Mouse (Mus musculus) liver, adult 2 months (tissue): ENCODE data around the gene Nid2.

Experiments
- CTCF ChIP-seq: fragments of 200-500 bp; IDR thresholded peaks from 2 replicates; pipeline ENCODE4 v1.5.1; 2011; ENCODE audit warnings: low read depth, low read length, control low read depth
- POLR2A ChIP-seq: fragments of 200-500 bp; IDR thresholded peaks from 2 replicates; pipeline ENCODE4 v1.6.1; 2011; ENCODE audit warnings: low read length, control low read depth; ENCODE audit not compliant: insufficient read depth; ENCODE audit errors: extremely low read depth

DNA sequence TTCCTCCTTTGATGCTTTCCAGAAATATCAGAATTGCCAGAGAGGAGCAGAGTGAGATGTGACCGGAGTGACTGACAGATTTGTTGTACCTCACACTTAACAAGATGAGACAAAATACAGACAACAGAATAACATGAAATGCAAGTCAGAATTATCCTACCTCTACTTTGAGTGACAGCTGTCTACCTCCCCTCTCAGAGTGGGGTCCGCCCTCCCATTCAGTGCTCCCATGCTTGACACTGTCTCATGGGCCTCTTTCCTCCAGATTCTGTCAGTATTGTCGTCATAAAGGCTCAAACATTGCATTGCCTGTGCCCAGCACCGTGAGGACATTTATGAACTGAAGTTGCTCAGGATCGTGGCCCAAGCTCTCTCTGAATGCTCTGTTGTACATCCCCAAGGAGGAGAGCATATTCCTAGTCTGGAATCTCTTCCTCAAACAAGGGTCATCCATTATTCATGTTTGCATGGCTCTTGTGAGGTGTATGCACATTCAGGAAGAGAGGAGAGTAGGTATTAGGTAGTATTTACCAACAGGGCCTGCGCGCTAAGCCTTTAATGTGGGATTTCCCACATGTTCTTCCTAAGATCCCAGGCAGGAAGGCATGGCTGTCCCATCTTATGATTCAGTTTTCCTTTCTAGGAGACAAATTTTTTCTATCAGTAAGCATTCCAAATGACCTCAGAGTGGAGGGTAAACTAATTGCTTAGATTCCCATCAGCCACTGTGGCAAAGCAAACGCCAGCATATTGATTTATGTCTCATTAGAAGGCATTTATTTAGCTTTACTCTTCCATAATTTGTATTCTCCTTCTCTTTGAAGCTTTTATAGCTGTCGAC is 14.7 kb downstream of the Nid2 start:
- no peak for TF ChIP-seq CTCF
- TF ChIP-seq POLR2A: no peak
